Mouse (Mus musculus) olfactory bulb, adult 2 months (tissue): ENCODE measurements at regions not wholly inside any gene's neighbourhood (a gene's known extent, or its start where the extent isn't known, plus 50 kb on each side); places are given as distances from the start of the nearest gene placed in this dataset.

Experiments used
- CTCF ChIP-seq: fragments of 200-500 bp; IDR thresholded peaks from 2 replicates; pipeline ENCODE4 v1.5.1; 2012; ENCODE audit warnings: low read depth, mild to moderate bottlenecking, low read length, moderate library complexity; ENCODE audit not compliant: insufficient read depth
- POLR2A ChIP-seq: fragments of 200-500 bp; IDR thresholded peaks from 2 replicates; pipeline ENCODE4 v1.6.1; 2012; ENCODE audit warnings: mild to moderate bottlenecking, low read depth, low read length, moderate library complexity; ENCODE audit not compliant: insufficient read depth

GRCm38 (mm10) chr1:18463218-18463617 is 198.3 kb upstream of the Defb41 start:
- TF ChIP-seq CTCF = no peak
- no peak for TF ChIP-seq POLR2A
